Mouse (Mus musculus) adrenal gland, postnatal 25 days (tissue): ENCODE results near the gene Lrrc3. TPM values are rescaled to one million over a fixed set of nuclear protein-coding genes. Genes with fewer than 3 reads are reported as not detected.
"Not testable (repeated sequence)": the region's sequence is repeated elsewhere in the genome, so short reads cannot be mapped to it uniquely, and the experiment has no call there.

Source experiments
- DNase-seq: peaks from one replicate; pipeline ENCODE4 v3.0.0; 2021; ENCODE audit warnings: mixed read lengths
- long read RNA-seq: library from polyadenylated mRNA; stranded (forward); transcript quantifications from one replicate; pipeline ENCODE4 v2.0.0, GENCODE M21; 2021
- total RNA-seq: library from RNA; stranded (reverse); gene quantifications from 2 replicates; pipeline ENCODE4 v1.2.3, GENCODE M21; 2021

The Lrrc3 gene
- 5.5 and 8.0 TPM in 2 replicates for total RNA-seq
- long read RNA-seq, full-length matches to known transcripts = 5 of 11 reads
- long read RNA-seq, partial matches to known transcripts = 0 of 11 reads
- long read RNA-seq, other reads (novel, unspliced or antisense) = 6 of 11 reads

GRCm38 (mm10) chr10:77902211-77902893 is at the start of gene Lrrc3:
Lrrc3 (minus strand) TSS chr10:77902536.
- DNase-seq = peak; percentile 68

- DNase-seq = not testable (repeated sequence)
Observed at GRCm38 (mm10) chr10:77950468-77950867, 48.1 kb upstream of the Lrrc3 start.

- no peak for DNase-seq
Observed at GRCm38 (mm10) chr10:77939685-77940084, 37.3 kb upstream of the Lrrc3 start.

GRCm38 (mm10) chr10:77927375-77927774 is 25.0 kb upstream of the Lrrc3 start:
- DNase-seq = no peak

- DNase-seq = peak; percentile 59
Observed at GRCm38 (mm10) chr10:77926140-77926539, 23.8 kb upstream of the Lrrc3 start.

GRCm38 (mm10) chr10:77922681-77923080 is 20.3 kb upstream of the Lrrc3 start:
- no peak for DNase-seq

- no peak for DNase-seq
Observed at GRCm38 (mm10) chr10:77921009-77921408, 18.7 kb upstream of the Lrrc3 start.

GRCm38 (mm10) chr10:77916636-77917335 is 14.4 kb upstream of the Lrrc3 start:
- DNase-seq = peak; percentile 80

GRCm38 (mm10) chr10:77913292-77913691 is 11.0 kb upstream of the Lrrc3 start:
- no peak for DNase-seq

- DNase-seq = peak; percentile 39
Observed at GRCm38 (mm10) chr10:77912605-77913004, 10.3 kb upstream of the Lrrc3 start.

- DNase-seq = peak; percentile 31
Observed at GRCm38 (mm10) chr10:77902894-77903715, 769 bp upstream of the Lrrc3 start.

GRCm38 (mm10) chr10:77901871-77902210 is 495 bp downstream of the Lrrc3 start:
- DNase-seq = no peak

GRCm38 (mm10) chr10:77900903-77901818 is 1.2 kb downstream of the Lrrc3 start:
- DNase-seq = no peak

- DNase-seq = no peak
Observed at GRCm38 (mm10) chr10:77900126-77900525, 2.2 kb downstream of the Lrrc3 start.

- no peak for DNase-seq
Observed at GRCm38 (mm10) chr10:77895562-77895961, 6.8 kb downstream of the Lrrc3 start.

- DNase-seq = no peak
Observed at GRCm38 (mm10) chr10:77890987-77891565, 11.3 kb downstream of the Lrrc3 start.

GRCm38 (mm10) chr10:77886007-77886747 is 16.2 kb downstream of the Lrrc3 start:
- no peak for DNase-seq

GRCm38 (mm10) chr10:77882553-77882952 is 19.8 kb downstream of the Lrrc3 start:
- DNase-seq = no peak

GRCm38 (mm10) chr10:77880305-77880704 is 22.0 kb downstream of the Lrrc3 start:
- no peak for DNase-seq

- DNase-seq = peak; percentile 38
Observed at GRCm38 (mm10) chr10:77878985-77879384, 23.4 kb downstream of the Lrrc3 start.
